ENCODE assay signal across 9 mouse cellular contexts in genomic region chr9:33095654-33096053, GRCm38 (mm10).
DNase-seq lines count a peak whose midpoint lies in the region; ATAC-seq and TF ChIP-seq lines count a peak whose summit lies in the region.
"Had no signal": no experiment of that assay in that cellular context is flagged by ENCODE, and none has a peak within 500 bp of the region (broad histone marks: within the 10 kb centered on the region; RNA-seq: fewer than 3 reads in every experiment).

No protein-coding gene starts in this region.

- no peak for ATAC-seq in lung, embryonic 14.5 days (ENCODE audit: insufficient read depth)

- no peak overlapping the region for H3K9ac ChIP-seq in lung, embryonic 14.5 days
- H3K9ac ChIP-seq: heart, embryonic 13.5 days had no signal

- TF ChIP-seq CTCF in E14TG2a.4 (conservative IDR thresholded peaks at IDR 0.05; ENCODE audit: low read length): peak; percentile 72
- TF ChIP-seq CTCF in lung, embryonic 14.5 days (IDR thresholded peaks at IDR 0.05; ENCODE audit: low read depth): peak; percentile 81

- no peaks in the 10 kb centered on the region for H3K27me3 ChIP-seq in E14TG2a.4 (ENCODE audit: insufficient read depth, low read length)
- no peaks in the 10 kb centered on the region for H3K27me3 ChIP-seq in lung, embryonic 14.5 days (ENCODE audit: insufficient read depth, low read length)
- H3K27me3 ChIP-seq: heart, embryonic 13.5 days had no signal

- H3K4me1 ChIP-seq in E14TG2a.4 (replicated peaks; ENCODE audit: low read depth, low read length): no peaks in the 10 kb centered on the region
- H3K4me1 ChIP-seq in lung, embryonic 14.5 days (ENCODE audit: insufficient read depth): no peaks in the 10 kb centered on the region

- WGBS in lung, embryonic 14.5 days: under 1% methylated on average over 3 of the region's 3 CpGs

- H3K27ac ChIP-seq in lung, embryonic 14.5 days (ENCODE audit: low read depth): no peak overlapping the region
- H3K27ac ChIP-seq: heart, embryonic 13.5 days had no signal

- no peaks in the 10 kb centered on the region for H3K9me3 ChIP-seq in E14TG2a.4 (ENCODE audit: low read length)
- H3K9me3 ChIP-seq in lung, embryonic 14.5 days (ENCODE audit: low read depth, low read length): no peaks in the 10 kb centered on the region
- H3K9me3 ChIP-seq: heart, embryonic 13.5 days had no signal

- DNase-seq in 416B (ENCODE audit: low read depth): peak; percentile 68
- peak; percentile 43 to 66 for DNase-seq in cerebellum, adult 18-20 months
- peak; percentile 76 to 86 for DNase-seq in frontal cortex, postnatal 36 days (ENCODE audit: low spot score in 2 of 2)
- peak; percentile 82 to 83 for DNase-seq in kidney, postnatal 4 days
- peak; percentile 92 for DNase-seq in lung, embryonic 14.5 days
- peak; percentile 63 for DNase-seq in right cerebral cortex, adult 18-20 months
- peak; percentile 23 to 65 for DNase-seq in urinary bladder, postnatal 4 days (ENCODE audit: low spot score in 2 of 2)

- no peak overlapping the region for H3K4me3 ChIP-seq in E14TG2a.4 (replicated peaks; ENCODE audit: low read length)
- no peak overlapping the region for H3K4me3 ChIP-seq in lung, embryonic 14.5 days (ENCODE audit: low read depth, low read length)
- H3K4me3 ChIP-seq: heart, embryonic 13.5 days had no signal

- no peaks in the 10 kb centered on the region for H3K36me3 ChIP-seq in E14TG2a.4 (ENCODE audit: insufficient read depth, low read length)
- H3K36me3 ChIP-seq in lung, embryonic 14.5 days (ENCODE audit: insufficient read depth): no peaks in the 10 kb centered on the region
- H3K36me3 ChIP-seq: heart, embryonic 13.5 days had no signal

- H3K4me2 ChIP-seq in lung, embryonic 14.5 days: no peak overlapping the region
- H3K4me2 ChIP-seq: heart, embryonic 13.5 days had no signal
